Mouse (Mus musculus) kidney, embryonic 14.5 days (tissue): ENCODE measurements around the gene 1700049E17Rik1. TPM values are rescaled to one million over a fixed set of nuclear protein-coding genes. Genes with fewer than 3 reads are reported as not detected.
"Not testable (repeated sequence)": the region's sequence is repeated elsewhere in the genome, so short reads cannot be mapped to it uniquely, and the experiment has no call there.

ENCODE experiments used
- ATAC-seq: fragments of 200-750 bp; cut with Nextera tagmentation; 2 replicates; pipeline ENCODE4 v1.8.0; 2017; ENCODE audit warnings: moderate number of reproducible peaks, mild to moderate bottlenecking, moderate TSS enrichment, moderate library complexity; ENCODE audit not compliant: low FRiP score, low TSS enrichment
- H3K27ac ChIP-seq: fragments of 300-500 bp; sonication (generic); 2 replicates; pipeline ENCODE4 v1.5.1; 2014; ENCODE audit warnings: low read depth, mild to moderate bottlenecking, low read length, moderate library complexity, mixed read lengths
- H3K27me3 ChIP-seq: fragments of 300-500 bp; sonication (generic); 2 replicates; pipeline ENCODE4 v1.6.1; 2014; ENCODE audit warnings: mild to moderate bottlenecking, low read length; ENCODE audit not compliant: control insufficient read depth, insufficient read depth
- H3K36me3 ChIP-seq: fragments of 300-500 bp; sonication (generic); 2 replicates; pipeline ENCODE4 v1.6.1; 2014; ENCODE audit warnings: low read length, mixed read lengths; ENCODE audit not compliant: control insufficient read depth, insufficient read depth
- H3K4me1 ChIP-seq: fragments of 300-500 bp; sonication (generic); 2 replicates; pipeline ENCODE4 v1.6.1; 2014; ENCODE audit warnings: low read length, mixed read lengths; ENCODE audit not compliant: control insufficient read depth, insufficient read depth
- H3K4me2 ChIP-seq: fragments of 300-500 bp; sonication (generic); replicated peaks from 2 replicates; pipeline ENCODE4 v1.6.1; 2014; ENCODE audit warnings: low read depth, mild to moderate bottlenecking, low read length
- H3K4me3 ChIP-seq: fragments of 300-500 bp; sonication (generic); 2 replicates; pipeline ENCODE4 v1.5.1; 2014; ENCODE audit warnings: mild to moderate bottlenecking, low read length
- H3K9ac ChIP-seq: fragments of 300-500 bp; sonication (generic); 2 replicates; pipeline ENCODE4 v1.6.1; 2014; ENCODE audit warnings: low read depth, mild to moderate bottlenecking, low read length, moderate library complexity
- H3K9me3 ChIP-seq: fragments of 300-500 bp; sonication (generic); 2 replicates; pipeline ENCODE4 v1.6.1; 2016; ENCODE audit warnings: low read length; ENCODE audit not compliant: control insufficient read depth
- WGBS: fragments of 180-500 bp; shearing (Covaris S2); extraction: QIAGEN DNeasy Blood & Tissue Kit; methylation state at CpG from one replicate; pipeline ENCODE4 v1.1.7; 2014; 5-methylcytosine and 5-hydroxymethylcytosine counted together
- polyA plus RNA-seq: library from polyadenylated mRNA; unstranded; fragments of >200 nt; fragmentation: Nextera tagmentation; extraction: Ambion mirVana; gene quantifications from 2 replicates; pipeline ENCODE4 v1.2.1, GENCODE M21; 2014

Gene 1700049E17Rik1
- polyA plus RNA-seq = not detected in 2 replicates

GRCm38 (mm10) chr14:41924649-41925048 lies at the start of gene 1700049E17Rik1:
Gene 1700049E17Rik1, plus strand, starts transcription at chr14:41924949.
- not testable (repeated sequence) for ATAC-seq, H3K9ac ChIP-seq, H3K27ac ChIP-seq, H3K27me3 ChIP-seq, H3K36me3 ChIP-seq, H3K4me1 ChIP-seq, H3K4me3 ChIP-seq, H3K4me2 ChIP-seq, H3K9me3 ChIP-seq
- no CpG with 5 or more reads among the region's 1 CpGs for WGBS

GRCm38 (mm10) chr14:41907190-41907589 lies 17.6 kb upstream of the 1700049E17Rik1 start, which contains the start of gene Gm7980:
Gene Gm7980, minus strand, starts transcription at chr14:41907290.
- not testable (repeated sequence) for H3K4me3 ChIP-seq, H3K9ac ChIP-seq, H3K4me1 ChIP-seq, ATAC-seq, H3K27me3 ChIP-seq, H3K36me3 ChIP-seq, H3K4me2 ChIP-seq, H3K9me3 ChIP-seq, H3K27ac ChIP-seq
- no CpG with 5 or more reads among the region's 2 CpGs for WGBS

- not testable (repeated sequence) for ATAC-seq, H3K27me3 ChIP-seq
- 100% methylated on average over 1 of the region's 2 CpGs for WGBS
Observed at GRCm38 (mm10) chr14:41943695-41944094, 18.9 kb downstream of the 1700049E17Rik1 start, which contains the start of gene 1700024B05Rik. Gene 1700024B05Rik, plus strand, starts transcription at chr14:41943995.

GRCm38 (mm10) chr14:41964095-41964494 lies 39.3 kb downstream of the 1700049E17Rik1 start:
- WGBS = 73% methylated on average over 4 of the region's 4 CpGs
- H3K4me1 ChIP-seq, H3K27me3 ChIP-seq, H3K4me3 ChIP-seq, H3K4me2 ChIP-seq, H3K9me3 ChIP-seq, H3K9ac ChIP-seq, H3K27ac ChIP-seq, H3K36me3 ChIP-seq, ATAC-seq: not testable (repeated sequence)

More at GRCm38 (mm10) chr14:41943695-41944094, 18.9 kb downstream of the 1700049E17Rik1 start, which contains the start of gene 1700024B05Rik:
- not testable (repeated sequence) for H3K4me1 ChIP-seq, H3K27ac ChIP-seq, H3K4me3 ChIP-seq, H3K4me2 ChIP-seq, H3K9ac ChIP-seq, H3K36me3 ChIP-seq, H3K9me3 ChIP-seq

GRCm38 (mm10) chr14:41967827-41968226 lies 43.1 kb downstream of the 1700049E17Rik1 start, which contains the start of gene Gm6401:
Gene Gm6401, minus strand, starts transcription at chr14:41967927.
- H3K27me3 ChIP-seq, ATAC-seq, H3K9ac ChIP-seq, H3K27ac ChIP-seq, H3K36me3 ChIP-seq, H3K4me2 ChIP-seq, H3K4me1 ChIP-seq, H3K4me3 ChIP-seq, H3K9me3 ChIP-seq: not testable (repeated sequence)
- 86% methylated on average over 1 of the region's 1 CpGs for WGBS

- 71% methylated on average over 3 of the region's 3 CpGs for WGBS
- not testable (repeated sequence) for H3K4me1 ChIP-seq, ATAC-seq, H3K9me3 ChIP-seq, H3K27me3 ChIP-seq, H3K4me2 ChIP-seq, H3K9ac ChIP-seq, H3K27ac ChIP-seq, H3K36me3 ChIP-seq, H3K4me3 ChIP-seq
Observed at GRCm38 (mm10) chr14:41968596-41968995, 43.8 kb downstream of the 1700049E17Rik1 start.

Other genes starting within 250 kb of the 1700049E17Rik1 start
- gene Gm8068, start 223.1 kb upstream of the 1700049E17Rik1 start, polyA plus RNA-seq = not detected in 2 replicates
- not detected in 2 replicates for gene Gm7929, start 174.3 kb upstream of the 1700049E17Rik1 start, polyA plus RNA-seq
- gene Gm47189, start 152.5 kb upstream of the 1700049E17Rik1 start, polyA plus RNA-seq = not detected in 2 replicates
- not detected in 2 replicates for gene Gm7980, start 17.7 kb upstream of the 1700049E17Rik1 start, polyA plus RNA-seq
- gene 1700024B05Rik, start 19.0 kb downstream of the 1700049E17Rik1 start, polyA plus RNA-seq = not detected in 2 replicates
- gene Gm6401, start 43.0 kb downstream of the 1700049E17Rik1 start, polyA plus RNA-seq = not detected in 2 replicates
- gene Gm3543, start 58.4 kb downstream of the 1700049E17Rik1 start, polyA plus RNA-seq = not detected in 2 replicates
- not detected in 2 replicates for gene Gm7951, start 192.4 kb downstream of the 1700049E17Rik1 start, polyA plus RNA-seq
- gene Gm17027, start 237.7 kb downstream of the 1700049E17Rik1 start, polyA plus RNA-seq = not detected in 2 replicates